Mouse (Mus musculus) brain, embryonic 18.5 days (tissue): ENCODE measurements around the gene Spats2l.

ENCODE experiments used
- DNase-seq: peaks from one replicate; pipeline ENCODE4 v3.0.0-alpha.2; 2012; ENCODE audit warnings: low read depth, low spot score

The Spats2l gene

GRCm38 (mm10) chr1:57824966-57825759 is 51.2 kb downstream of the Spats2l start:
- DNase-seq, result no peak

DNA sequence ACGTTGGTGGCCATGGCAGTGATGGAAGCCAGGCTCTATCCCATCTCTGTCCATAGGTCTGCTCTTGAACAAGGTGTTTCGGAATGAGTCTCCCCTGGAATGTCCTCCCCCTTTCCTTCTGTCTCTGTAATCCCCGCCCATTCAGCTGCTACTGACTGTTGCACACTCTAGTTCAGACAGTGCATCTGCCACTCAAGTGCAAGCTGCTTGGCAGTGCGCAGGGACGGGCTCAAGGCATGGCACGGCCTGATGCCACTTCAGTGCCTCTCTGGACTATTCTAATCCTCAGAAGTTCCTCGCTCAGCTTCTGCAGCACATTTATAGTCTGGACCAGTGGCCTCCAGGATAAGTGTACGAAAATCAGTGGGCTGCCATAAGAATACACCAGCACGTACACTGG is 52.3 kb downstream of the Spats2l start:
- no peak for DNase-seq

- no peak for DNase-seq
Measured at GRCm38 (mm10) chr1:57833145-57833544, 59.2 kb downstream of the Spats2l start.

- no peak for DNase-seq
Measured at GRCm38 (mm10) chr1:57835128-57835527, 61.2 kb downstream of the Spats2l start.

DNA sequence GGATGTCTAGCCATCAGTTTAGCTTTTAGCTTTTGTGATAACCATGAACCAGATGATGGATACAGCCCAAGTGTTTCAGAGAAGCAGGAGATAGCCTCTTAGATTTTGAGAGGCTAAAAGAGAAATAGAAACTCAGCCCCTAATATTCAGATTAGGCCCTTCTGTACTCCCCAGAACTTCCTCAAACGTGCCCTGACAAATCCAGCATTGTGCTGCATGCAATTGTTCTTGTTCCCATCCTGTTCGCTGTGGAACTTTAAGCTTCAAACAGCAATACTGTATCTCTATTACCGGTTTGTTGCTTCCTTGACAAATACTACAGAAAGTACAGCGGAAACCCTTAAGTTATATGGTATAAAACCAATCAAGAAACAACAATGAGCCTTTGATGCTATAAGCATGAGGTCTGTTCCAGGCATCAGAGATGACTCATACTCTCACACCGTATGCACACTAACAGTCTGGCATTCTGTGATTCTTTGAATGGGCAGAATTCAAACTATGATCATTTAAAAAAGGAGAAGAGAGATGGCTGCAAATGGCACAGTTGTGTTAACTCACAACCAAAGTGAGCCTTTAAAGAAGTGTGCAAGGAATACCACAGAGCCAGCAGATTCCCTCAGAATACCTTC is 62.8 kb downstream of the Spats2l start:
- DNase-seq, result no peak

DNA sequence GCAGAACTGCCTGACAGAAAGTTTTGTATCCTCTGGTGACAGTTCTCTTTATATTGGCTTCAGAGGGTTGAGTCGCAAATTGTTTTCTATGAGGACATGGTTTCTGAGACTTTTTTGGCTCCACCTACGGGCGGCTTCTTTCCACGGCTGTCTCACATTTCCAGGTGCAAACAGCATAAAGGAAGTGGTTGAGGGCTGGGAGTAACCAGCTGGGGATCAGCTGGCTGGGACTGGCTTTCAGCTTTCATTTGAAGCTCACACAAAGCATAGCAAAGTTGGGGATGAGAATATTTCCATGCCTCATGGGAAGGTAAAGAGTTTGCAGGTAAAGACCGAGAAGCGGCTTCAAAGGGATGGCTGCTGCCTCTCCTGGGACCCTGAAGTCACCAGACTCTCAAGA is 65.9 kb downstream of the Spats2l start:
- no peak for DNase-seq

DNA sequence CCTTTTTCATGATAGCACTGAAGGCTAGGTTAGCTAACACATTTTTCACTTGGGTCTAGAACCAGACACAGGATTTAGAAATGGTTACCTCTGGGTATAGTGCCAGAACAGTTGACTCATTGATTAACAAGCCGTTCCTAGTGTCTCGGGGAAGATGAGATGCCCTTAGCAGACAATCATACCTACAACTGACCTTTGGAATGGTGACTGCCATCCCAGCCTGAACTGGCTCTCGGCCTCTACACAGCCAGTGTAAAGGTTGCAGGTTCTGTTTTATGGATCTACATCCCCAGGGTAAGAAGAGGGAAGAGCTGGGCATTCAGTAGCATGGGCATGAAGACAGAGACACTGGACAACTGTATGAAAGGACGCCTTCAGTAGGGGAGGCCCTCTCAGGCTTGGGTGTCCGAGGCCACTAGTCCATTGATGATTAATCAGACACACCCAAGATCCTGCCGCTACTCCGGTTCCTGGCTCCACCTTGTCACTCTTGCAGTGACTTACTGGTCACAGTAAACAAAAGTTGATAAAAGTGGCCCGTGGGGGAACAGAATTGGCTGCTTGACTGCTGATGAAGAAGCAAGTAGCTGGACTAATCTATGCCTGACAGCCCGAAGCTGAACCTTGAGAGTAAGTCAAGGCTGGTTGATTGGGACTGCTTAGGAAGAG is 71.2 kb downstream of the Spats2l start:
- DNase-seq, result no peak

- DNase-seq, result no peak
Measured at GRCm38 (mm10) chr1:57846856-57847698, 73.1 kb downstream of the Spats2l start.

DNA sequence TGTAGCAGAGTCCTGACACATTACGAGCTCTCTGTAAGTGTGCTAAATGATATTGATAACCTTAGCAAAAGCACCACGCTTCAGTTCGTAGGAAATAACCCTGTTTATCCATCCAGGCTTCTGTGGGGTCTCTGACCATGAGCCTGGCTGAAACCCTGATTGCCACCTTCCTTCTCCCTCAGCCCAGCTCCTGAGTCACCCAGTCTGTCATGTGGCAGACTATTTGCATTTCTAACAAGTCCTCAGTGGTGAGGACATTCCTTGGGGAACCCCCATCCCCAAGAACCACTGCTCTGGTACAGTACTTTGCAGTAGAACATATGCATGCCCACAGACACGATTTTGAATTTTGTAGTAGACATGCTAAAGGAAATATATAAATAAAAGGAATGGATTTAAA is 75.1 kb downstream of the Spats2l start:
- no peak for DNase-seq

GRCm38 (mm10) chr1:57849916-57850315 is 76.0 kb downstream of the Spats2l start:
- no peak for DNase-seq

DNA sequence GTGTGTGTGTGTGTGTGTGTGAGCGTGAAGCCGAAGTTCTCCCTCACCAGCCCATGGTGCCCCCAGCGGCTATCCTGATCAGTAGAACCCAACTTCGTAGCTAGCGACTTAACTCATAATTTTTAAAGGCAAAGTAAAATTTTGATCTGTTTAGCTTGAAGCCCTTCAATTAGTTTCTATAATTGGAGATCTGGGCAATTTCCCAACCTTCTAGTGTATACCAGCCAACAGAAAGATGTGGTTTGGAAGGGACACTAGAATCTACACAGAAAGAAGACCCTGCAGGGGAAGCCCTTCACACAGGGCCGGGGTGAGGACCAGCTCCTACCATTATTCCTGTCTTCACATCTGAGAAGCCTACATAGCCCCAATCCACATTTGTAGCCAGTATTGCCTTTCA is 77.9 kb downstream of the Spats2l start:
- DNase-seq, result no peak

GRCm38 (mm10) chr1:57852562-57853271 is 78.8 kb downstream of the Spats2l start:
- DNase-seq, result no peak

GRCm38 (mm10) chr1:57857799-57858198 is 83.8 kb downstream of the Spats2l start:
- DNase-seq, result no peak

GRCm38 (mm10) chr1:57862024-57862423 is 88.1 kb downstream of the Spats2l start:
- DNase-seq, result no peak

- no peak for DNase-seq
Measured at GRCm38 (mm10) chr1:57868651-57869050, 94.7 kb downstream of the Spats2l start.

DNA sequence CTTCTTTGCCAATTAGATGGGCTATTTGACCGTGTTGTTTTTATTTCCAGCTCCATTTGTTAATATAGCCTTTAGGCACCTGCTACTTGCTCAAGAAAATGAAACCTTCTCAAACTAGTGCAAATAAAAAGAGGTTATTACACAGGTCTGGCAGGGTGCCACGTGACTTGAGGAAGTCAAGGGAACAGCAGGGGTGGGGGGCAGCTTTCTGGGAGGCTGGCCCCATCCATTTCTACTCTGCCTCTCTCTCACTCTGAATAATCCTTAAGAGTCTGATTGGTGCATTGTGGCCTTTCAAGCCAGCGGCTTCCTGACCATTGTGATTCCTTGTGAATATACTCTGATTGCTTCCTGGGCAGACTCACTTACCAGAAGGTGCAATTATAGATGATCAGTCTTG is 98.0 kb downstream of the Spats2l start:
- no peak for DNase-seq

GRCm38 (mm10) chr1:57873996-57874395 is 100.0 kb downstream of the Spats2l start:
- no peak for DNase-seq

DNA sequence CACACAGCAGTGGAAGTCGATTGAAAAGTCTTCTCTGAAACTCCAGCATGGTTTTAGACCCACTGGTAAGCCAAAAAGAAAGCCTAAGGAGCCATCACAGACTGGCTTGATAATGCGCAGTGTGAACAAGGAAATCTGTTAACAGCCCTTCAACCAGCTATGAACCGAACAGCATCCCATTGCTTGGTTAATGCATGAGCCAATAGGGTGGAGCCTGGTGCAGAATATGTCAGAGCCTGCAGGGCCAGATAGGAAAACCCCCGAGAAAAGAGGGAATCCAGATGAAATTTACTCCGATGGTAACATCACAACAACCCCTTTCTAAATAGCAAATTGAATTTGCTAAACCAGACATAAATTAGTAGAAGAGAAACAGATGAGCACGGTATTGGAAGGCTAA is 101.1 kb downstream of the Spats2l start:
- no peak for DNase-seq

DNA sequence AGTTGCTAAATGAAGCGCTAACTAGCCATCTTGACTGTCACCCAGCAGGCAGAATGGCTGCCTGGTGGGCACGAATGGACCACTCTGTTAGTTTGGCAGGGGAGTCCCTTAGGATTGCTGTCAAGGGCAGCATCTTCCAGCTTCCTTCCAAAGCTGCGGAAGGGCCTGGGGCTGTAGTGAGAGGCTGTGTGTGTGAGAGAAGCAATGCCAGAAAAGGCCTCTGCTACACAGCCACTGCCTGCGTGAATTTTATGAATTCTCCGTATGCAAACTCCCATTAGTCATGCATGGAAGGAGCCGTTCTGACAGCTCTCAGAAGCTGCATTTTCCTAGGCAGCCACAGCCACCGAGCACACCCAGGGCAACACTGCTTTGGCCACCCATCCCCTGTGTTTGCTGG is 101.5 kb downstream of the Spats2l start:
- DNase-seq, result peak; percentile 49

GRCm38 (mm10) chr1:57878957-57879356 is 105.0 kb downstream of the Spats2l start:
- DNase-seq, result no peak

- DNase-seq, result no peak
Measured at GRCm38 (mm10) chr1:57884867-57885266, 110.9 kb downstream of the Spats2l start.
